Mouse (Mus musculus) monocyte, adult 5-6 weeks (primary cell): ENCODE results near the gene Rpp14. TPM values are rescaled to one million over a fixed set of nuclear protein-coding genes. Genes with fewer than 3 reads are reported as not detected.
"Not testable (repeated sequence)": the region's sequence is repeated elsewhere in the genome, so short reads cannot be mapped to it uniquely, and the experiment has no call there.

Experiments
- ATAC-seq: fragments of 153-309, 156-312 bp; replicated peaks from 2 replicates; pipeline ENCODE4 v1.8.0; 2017; ENCODE audit warnings: mild to moderate bottlenecking; ENCODE audit not compliant: low TSS enrichment, insufficient number of reproducible peaks, severe bottlenecking, poor library complexity, low FRiP score
- total RNA-seq: library from RNA; stranded (forward); fragments of 200-1000, 200-491, 200-594 nt; gene quantifications from 3 replicates; pipeline ENCODE4 v1.2.3, GENCODE M21; 2017

Gene Rpp14
- total RNA-seq, 1 experiment from 2014 or later, result 12.5 TPM

- no peak for ATAC-seq
Observed at GRCm38 (mm10) chr14:8108047-8108446, 27.9 kb downstream of the Rpp14 start.

- ATAC-seq, result no peak
Observed at GRCm38 (mm10) chr14:8108976-8109375, 28.8 kb downstream of the Rpp14 start.

- no peak for ATAC-seq
Observed at GRCm38 (mm10) chr14:8111545-8111944, 31.4 kb downstream of the Rpp14 start.

- no peak for ATAC-seq
Observed at GRCm38 (mm10) chr14:8112036-8112435, 31.9 kb downstream of the Rpp14 start.

DNA sequence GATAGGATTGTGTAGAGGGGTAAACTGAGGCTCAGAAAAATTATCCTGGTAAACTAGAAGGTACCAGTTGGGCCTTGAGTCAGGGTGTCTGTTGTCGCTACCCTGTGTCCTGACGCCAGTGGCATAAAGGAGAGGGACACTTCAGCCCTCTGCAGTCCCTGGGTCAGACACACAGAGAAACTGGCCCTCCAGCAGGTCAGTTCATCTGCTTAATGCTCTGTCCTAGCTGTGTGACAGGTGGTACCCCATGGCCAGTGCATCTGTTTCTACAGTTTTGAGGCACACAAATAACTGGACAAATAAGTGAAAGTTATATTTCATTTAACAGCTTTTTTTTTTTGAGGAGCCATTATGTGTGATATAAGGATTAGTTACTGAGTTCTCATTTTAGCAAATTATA lies 33.4 kb downstream of the Rpp14 start:
- no peak for ATAC-seq

GRCm38 (mm10) chr14:8114306-8114705 lies 34.1 kb downstream of the Rpp14 start:
- ATAC-seq, result no peak

GRCm38 (mm10) chr14:8114756-8115155 lies 34.6 kb downstream of the Rpp14 start:
- ATAC-seq, result no peak

GRCm38 (mm10) chr14:8115772-8116171 lies 35.6 kb downstream of the Rpp14 start:
- ATAC-seq, result peak; percentile 50

GRCm38 (mm10) chr14:8117371-8117770 lies 37.2 kb downstream of the Rpp14 start:
- no peak for ATAC-seq

DNA sequence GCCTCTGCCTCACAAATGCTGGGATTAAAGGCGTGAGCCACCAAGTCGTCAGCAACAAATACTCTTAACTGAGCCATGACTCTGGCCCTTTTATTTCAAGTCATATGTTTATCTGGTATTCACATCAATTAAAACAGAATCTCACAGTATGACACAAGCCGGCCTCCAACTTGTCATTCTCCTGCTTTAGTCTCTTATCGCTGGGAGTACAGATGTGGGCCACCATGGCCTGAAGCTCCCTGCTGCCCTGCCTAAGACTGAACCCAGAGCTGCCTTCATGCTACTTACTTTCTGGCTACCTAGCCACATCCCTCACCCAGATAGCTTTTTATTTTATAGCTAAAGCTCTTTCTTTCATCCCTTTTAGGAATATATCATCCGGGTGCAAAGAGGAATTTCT lies 39.3 kb downstream of the Rpp14 start:
- ATAC-seq, result no peak

GRCm38 (mm10) chr14:8119904-8120303 lies 39.7 kb downstream of the Rpp14 start:
- ATAC-seq, result no peak

- ATAC-seq, result no peak
Observed at GRCm38 (mm10) chr14:8123141-8123540, 43.0 kb downstream of the Rpp14 start.

GRCm38 (mm10) chr14:8123611-8124010 lies 43.4 kb downstream of the Rpp14 start:
- ATAC-seq, result not testable (repeated sequence)

- no peak for ATAC-seq
Observed at GRCm38 (mm10) chr14:8124046-8124881, 44.1 kb downstream of the Rpp14 start.

DNA sequence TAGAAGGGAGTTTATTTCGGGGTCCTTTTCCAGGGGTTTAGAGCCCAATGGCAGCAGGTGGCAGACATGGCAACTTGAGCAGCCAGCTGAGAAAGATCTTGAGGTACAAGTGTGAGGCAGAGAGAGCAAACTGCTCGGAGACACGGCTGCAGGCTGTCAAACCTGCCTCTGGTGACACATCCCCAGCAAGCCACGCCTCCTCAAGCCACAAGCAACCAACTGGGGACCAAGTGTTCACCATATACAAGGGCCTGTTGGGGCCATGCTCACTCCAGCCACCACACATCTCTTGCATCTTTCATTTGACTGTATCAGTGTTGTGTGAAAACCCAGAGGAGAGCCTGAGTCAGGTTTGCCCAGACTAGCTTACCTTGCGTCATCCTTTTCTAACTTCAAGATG lies 47.8 kb downstream of the Rpp14 start:
- no peak for ATAC-seq

- peak; percentile 89 for ATAC-seq
Observed at GRCm38 (mm10) chr14:8132789-8133188, 52.6 kb downstream of the Rpp14 start.

GRCm38 (mm10) chr14:8134234-8134633 lies 54.1 kb downstream of the Rpp14 start:
- no peak for ATAC-seq

GRCm38 (mm10) chr14:8135130-8135529 lies 55.0 kb downstream of the Rpp14 start:
- no peak for ATAC-seq

DNA sequence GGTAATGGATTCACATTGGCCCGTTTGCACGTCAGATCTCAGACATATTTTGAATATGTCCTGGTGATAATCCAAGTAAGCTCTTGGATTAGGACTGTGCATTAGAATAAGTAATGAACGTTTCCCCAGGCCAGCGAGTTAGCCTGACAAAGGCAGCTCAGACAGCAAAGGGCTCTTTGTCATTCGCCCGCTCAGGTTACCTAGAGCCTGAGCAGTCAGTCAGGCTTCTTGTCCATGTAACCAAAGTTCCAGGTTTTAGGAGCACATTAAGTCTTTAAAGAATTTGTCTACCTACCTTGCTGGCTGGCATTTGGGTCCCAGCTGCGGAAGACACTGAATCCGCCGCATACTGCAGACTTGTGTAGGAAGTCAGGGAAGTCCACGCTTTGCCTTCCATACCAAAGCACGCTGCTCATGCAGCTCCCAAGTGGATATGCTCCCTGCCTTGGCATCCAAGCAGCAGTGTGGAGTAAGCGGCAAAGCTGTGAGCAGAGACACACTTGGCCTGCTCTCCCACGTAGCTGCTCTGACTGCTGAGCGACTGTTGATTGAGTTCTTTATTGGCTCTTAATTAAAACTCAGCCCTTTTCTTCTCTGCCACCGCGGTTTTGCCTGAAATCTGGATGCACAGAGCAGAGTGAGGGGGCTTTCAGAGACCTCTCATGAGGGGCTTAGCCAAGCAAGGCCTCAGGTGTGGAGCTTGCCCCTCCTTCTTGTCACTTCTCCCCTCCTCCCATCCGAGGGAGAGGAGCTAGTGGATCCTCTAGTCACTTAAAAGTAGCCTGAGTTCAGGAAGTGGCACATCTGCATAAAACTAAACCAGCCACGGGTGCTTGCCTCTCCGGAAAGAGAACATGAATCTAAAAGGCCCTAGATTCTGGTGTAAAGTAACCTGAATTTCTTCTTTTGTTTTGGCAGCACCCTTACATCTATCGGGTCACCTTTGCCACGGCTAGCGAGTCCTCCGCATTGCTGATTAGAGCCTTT lies 59.9 kb downstream of the Rpp14 start:
- no peak for ATAC-seq

DNA sequence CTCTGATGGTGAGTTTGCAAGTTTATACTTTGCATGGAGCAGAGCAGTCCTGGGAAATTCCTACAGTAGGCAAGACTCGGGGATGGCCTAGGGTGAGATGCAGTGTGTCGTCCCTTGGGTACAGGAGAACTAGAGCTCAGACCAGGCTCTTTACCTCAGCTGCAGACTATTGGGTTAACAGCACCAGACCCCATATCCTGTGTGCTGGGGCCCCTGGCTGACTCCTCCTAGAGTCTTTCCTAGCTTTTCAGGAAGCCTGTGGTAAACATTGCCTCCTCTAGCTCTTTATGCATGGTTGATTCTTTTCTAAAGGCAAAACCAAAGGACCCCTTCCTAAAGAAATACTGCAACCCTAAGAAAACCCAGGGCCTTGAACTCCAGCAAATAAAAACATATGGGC lies 61.0 kb downstream of the Rpp14 start:
- ATAC-seq, result no peak
